Mouse (Mus musculus): Measurements from ENCODE around the gene Ankrd44.
A peak's percentile ranks its signal among the peaks of the same experiment; 100 is the strongest.

The Ankrd44 gene

DNA sequence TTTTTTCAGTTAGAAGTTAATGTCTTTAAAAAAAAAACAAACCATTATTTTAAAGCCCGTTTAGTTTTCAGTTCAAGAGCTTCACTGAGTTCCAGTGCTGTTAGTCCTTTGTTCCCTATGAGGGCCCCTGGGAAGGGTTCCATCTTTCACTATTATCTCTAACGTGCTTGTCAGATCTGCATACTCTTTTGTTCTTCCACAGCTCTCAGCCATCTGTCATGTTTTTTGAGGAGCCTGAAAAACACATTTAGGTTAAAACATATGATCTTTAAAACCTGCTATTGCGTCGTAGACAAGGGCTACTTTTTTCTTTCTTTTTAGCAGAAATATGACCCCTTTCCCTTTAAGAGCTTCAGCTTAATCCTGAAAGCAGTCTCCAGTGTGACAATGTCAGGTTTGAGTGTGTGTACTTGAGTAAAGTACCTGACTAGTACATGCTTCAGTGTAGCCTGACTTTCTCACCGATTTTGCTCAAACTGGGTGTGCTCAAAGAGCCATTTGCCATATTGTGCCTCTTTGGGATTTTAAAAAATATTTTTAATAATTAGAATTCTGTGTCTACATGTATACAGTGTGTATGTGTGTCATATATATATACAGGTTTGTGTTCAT, 285.9 kb downstream of the Ankrd44 start:
- no peak for DNase-seq (ENCODE audit: low read depth, low spot score)

- DNase-seq (ENCODE audit: low read depth, low spot score): no peak
Measured at GRCm38 (mm10) chr1:54639506-54640078, 286.6 kb downstream of the Ankrd44 start.

- no peak for DNase-seq (ENCODE audit: low read depth, low spot score)
Measured at GRCm38 (mm10) chr1:54639076-54639475, 287.1 kb downstream of the Ankrd44 start.

GRCm38 (mm10) chr1:54637340-54637739, 288.8 kb downstream of the Ankrd44 start:
- no peak for DNase-seq (ENCODE audit: low read depth, low spot score)

DNA sequence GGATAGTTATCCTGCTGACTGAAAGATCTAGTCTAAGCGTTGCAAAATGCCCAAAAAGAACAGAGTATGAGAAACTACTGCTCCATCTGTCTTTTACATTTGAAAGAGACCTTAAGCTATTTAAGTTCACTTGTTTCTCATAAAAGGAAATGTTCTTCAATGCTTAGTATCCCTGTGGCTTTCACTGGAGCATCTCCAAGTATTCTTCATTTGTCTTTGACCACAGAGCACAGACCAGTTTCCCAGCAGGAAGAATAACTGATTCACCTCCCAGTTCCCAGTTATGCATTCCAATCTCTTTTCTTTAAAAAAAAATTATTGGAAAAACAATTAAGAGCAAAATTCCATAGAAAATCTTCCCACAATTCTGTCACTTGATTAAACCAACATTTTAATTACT, 297.1 kb downstream of the Ankrd44 start:
- DNase-seq (ENCODE audit: low read depth, low spot score): peak; percentile 76

- peak; percentile 42 for DNase-seq (ENCODE audit: low read depth, low spot score)
Measured at GRCm38 (mm10) chr1:54614963-54615362, 311.2 kb downstream of the Ankrd44 start.

DNA sequence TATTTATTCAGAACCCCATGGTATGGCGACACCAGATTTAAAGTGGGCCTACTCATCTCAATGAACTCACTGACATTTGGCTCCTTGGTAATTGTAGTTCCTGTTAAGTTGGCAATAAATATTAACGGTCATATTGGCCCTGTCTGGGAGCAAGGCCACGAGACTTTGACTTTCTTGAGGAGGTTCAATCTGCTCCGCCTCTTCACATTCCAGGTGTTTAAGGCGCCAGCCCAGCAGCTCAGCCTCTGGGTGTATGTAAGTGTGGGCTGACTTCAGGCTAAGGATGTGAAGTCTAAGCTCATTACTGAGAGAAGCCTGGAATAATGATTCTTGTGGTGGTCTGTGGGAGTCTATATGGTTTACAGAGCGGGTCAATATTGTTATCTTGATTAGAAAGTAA, 313.8 kb downstream of the Ankrd44 start:
- no peak for DNase-seq (ENCODE audit: low read depth, low spot score)

- no peak for DNase-seq (ENCODE audit: low read depth, low spot score)
Measured at GRCm38 (mm10) chr1:54611891-54612290, 314.3 kb downstream of the Ankrd44 start.

DNA sequence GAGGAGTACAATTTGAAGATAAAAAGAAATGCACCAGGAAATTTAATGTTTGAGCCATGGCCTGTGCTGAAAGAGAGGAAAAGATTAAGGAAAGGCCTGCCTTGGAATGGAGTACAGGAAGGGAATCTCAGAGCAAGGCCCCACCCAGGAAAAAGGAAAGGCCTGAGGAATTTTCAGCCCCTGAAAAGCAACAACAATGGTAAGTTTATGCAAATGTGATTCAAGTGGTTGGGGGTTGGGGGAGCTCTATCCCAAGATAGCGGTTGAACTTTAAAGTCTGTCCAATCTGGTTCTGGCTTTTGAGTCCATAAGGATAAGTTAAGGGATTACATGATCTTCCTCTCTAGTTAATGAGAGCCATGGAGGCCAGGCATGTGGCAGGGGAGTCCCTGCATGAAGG, 319.3 kb downstream of the Ankrd44 start:
- no peak for DNase-seq (ENCODE audit: low read depth, low spot score)

GRCm38 (mm10) chr1:54601692-54602091, 324.5 kb downstream of the Ankrd44 start:
- no peak for DNase-seq (ENCODE audit: low read depth, low spot score)

GRCm38 (mm10) chr1:54600275-54600674, 325.9 kb downstream of the Ankrd44 start:
- DNase-seq (ENCODE audit: low read depth, low spot score): no peak

DNA sequence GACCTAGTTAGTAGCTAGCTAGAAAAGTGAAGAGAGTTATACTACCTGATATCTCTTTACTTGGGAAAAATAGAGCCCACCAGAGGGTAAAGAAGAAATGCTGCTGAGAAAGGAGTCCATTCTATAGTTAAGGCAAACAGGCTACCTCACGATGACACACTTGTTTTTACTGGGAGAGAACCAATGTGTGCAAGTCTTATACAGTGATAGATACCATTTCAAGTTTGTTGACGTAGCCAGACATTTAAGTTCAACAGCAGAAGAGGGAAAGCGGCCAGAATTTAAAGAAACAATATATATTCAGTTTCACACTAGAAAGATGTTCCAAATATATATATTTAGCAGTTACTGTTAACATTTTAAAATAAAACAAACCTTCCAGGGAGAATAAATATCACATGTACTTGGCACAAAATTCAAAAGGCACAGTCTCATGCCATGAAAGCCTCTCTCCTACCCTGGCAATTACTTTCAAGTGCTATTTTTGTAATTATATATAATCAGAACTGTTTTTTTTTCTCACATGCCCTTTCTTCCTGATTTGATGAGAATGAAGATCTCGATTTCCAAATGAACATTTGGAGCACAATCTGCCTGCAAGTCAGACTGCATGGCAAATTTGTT, 328.5 kb downstream of the Ankrd44 start:
- no peak for DNase-seq (ENCODE audit: low read depth, low spot score)

DNA sequence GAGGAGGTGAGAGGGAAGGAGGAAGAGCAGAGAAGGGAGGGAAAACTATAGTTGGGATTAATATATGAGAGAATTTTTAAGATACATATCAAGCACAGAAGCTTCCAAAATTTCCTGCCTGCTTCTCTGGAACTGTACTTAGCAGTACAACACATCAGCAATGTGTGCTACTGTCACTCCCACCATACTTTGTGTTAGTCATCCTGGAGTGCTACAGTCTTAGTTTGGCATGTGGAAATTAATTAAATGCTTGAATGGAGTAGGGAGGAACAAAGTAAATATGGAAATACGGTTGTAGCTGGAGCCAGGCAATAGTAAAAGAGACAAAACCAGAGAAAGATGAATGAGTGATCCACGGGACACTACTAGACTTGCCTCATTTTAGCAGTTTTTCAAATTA, 330.0 kb downstream of the Ankrd44 start:
- DNase-seq (ENCODE audit: low read depth, low spot score): no peak

Measured in 3T3-L1 (cell line).